20 mouse cellular contexts compared by ENCODE assay signal in genomic region chr11:4881087-4881486, GRCm38 (mm10). TPM values are rescaled to one million over a fixed set of nuclear protein-coding genes. Genes with fewer than 3 reads are reported as not detected.
DNase-seq lines count a peak whose midpoint lies in the region; ATAC-seq and TF ChIP-seq lines count a peak whose summit lies in the region.
"Had no signal": no experiment of that assay in that cellular context is flagged by ENCODE, and none has a peak within 500 bp of the region (broad histone marks: within the 10 kb centered on the region; RNA-seq: fewer than 3 reads in every experiment).

No protein-coding gene starts in this region.

- H3K4me2 ChIP-seq in heart, embryonic 12.5 days, result no peak overlapping the region
- H3K4me2 ChIP-seq in liver, postnatal 0 days (ENCODE audit: low read depth, low read length), result no peak overlapping the region
- H3K4me2 ChIP-seq in liver, embryonic 12.5 days, result no peak overlapping the region
- H3K4me2 ChIP-seq: embryonic facial prominence, embryonic 12.5 days; forebrain, embryonic 13.5 days; forebrain, embryonic 15.5 days had no signal

- WGBS in heart, embryonic 12.5 days, result 79% methylated on average over 4 of the region's 4 CpGs
- 78% methylated on average over 4 of the region's 4 CpGs for WGBS in heart, adult 2 months
- WGBS in liver, postnatal 0 days (ENCODE audit: insufficient replicate concordance), result 73% methylated on average over 4 of the region's 4 CpGs
- 64% methylated on average over 4 of the region's 4 CpGs for WGBS in liver, embryonic 12.5 days (ENCODE audit: insufficient replicate concordance)

- H3K9me3 ChIP-seq in heart, embryonic 12.5 days (replicated peaks), result no peaks in the 10 kb centered on the region
- H3K9me3 ChIP-seq in liver, postnatal 0 days (ENCODE audit: low read length), result no peaks in the 10 kb centered on the region
- H3K9me3 ChIP-seq in liver, embryonic 12.5 days (replicated peaks), result no peaks in the 10 kb centered on the region
- H3K9me3 ChIP-seq: embryonic facial prominence, embryonic 12.5 days; forebrain, embryonic 15.5 days had no signal

- H3K79me2 ChIP-seq in heart, adult 2 months (replicated peaks; ENCODE audit: control insufficient read depth, insufficient read depth, low read length), result no peaks in the 10 kb centered on the region

- intact Hi-C loops in heart, adult 2 months (cut with DNase I), result no loop called here

- H3K36me3 ChIP-seq in heart, embryonic 12.5 days, result peaks cover 25% of the 10 kb centered on the region
- H3K36me3 ChIP-seq in heart, adult 2 months (ENCODE audit: control insufficient read depth, insufficient read depth, low read length), result no peaks in the 10 kb centered on the region
- no peaks in the 10 kb centered on the region; the same call in 1 of the 2 replicates for H3K36me3 ChIP-seq in liver, postnatal 0 days (replicated peaks; ENCODE audit: insufficient read depth, low read length)
- H3K36me3 ChIP-seq in liver, embryonic 12.5 days, result peaks cover 9% of the 10 kb centered on the region

- 0 out of 2 replicates have a peak overlapping the region, but pooled peaks have one; percentile 13 for H3K9ac ChIP-seq in heart, embryonic 12.5 days
- H3K9ac ChIP-seq in heart, adult 2 months (ENCODE audit: low read depth, low read length), result no peak overlapping the region
- no peak overlapping the region for H3K9ac ChIP-seq in liver, postnatal 0 days (replicated peaks)
- no peak overlapping the region for H3K9ac ChIP-seq in liver, embryonic 12.5 days
- H3K9ac ChIP-seq: embryonic facial prominence, embryonic 12.5 days; forebrain, embryonic 13.5 days; forebrain, embryonic 15.5 days; forebrain, postnatal 0 days had no signal

- H3K27ac ChIP-seq in heart, embryonic 12.5 days (ENCODE audit: poor library complexity, severe bottlenecking), result no peak overlapping the region
- H3K27ac ChIP-seq in heart, adult 2 months, result no peak overlapping the region
- H3K27ac ChIP-seq in liver, postnatal 0 days (ENCODE audit: low read depth), result 0 out of 2 replicates have a peak overlapping the region, but pooled peaks have one; percentile 29
- H3K27ac ChIP-seq in liver, embryonic 12.5 days, result no peak overlapping the region
- H3K27ac ChIP-seq: embryonic facial prominence, embryonic 10.5 days; embryonic facial prominence, embryonic 12.5 days; forebrain, embryonic 13.5 days; forebrain, embryonic 15.5 days had no signal

- no peak for TF ChIP-seq EP300 in heart, adult 2 months (IDR thresholded peaks at IDR 0.05; ENCODE audit: insufficient read depth, low read depth, low read length)
- TF ChIP-seq EP300 in liver, postnatal 0 days (IDR thresholded peaks at IDR 0.05; ENCODE audit: low read depth), result no peak

- no peak overlapping the region for H3K4me3 ChIP-seq in heart, embryonic 12.5 days
- no peak overlapping the region for H3K4me3 ChIP-seq in heart, adult 2 months
- H3K4me3 ChIP-seq in liver, postnatal 0 days (ENCODE audit: low read depth, low read length), result no peak overlapping the region
- no peak overlapping the region for H3K4me3 ChIP-seq in liver, embryonic 12.5 days
- H3K4me3 ChIP-seq: embryonic facial prominence, embryonic 10.5 days; embryonic facial prominence, embryonic 12.5 days; forebrain, embryonic 13.5 days; forebrain, embryonic 15.5 days had no signal

- DNase-seq in heart, adult 2 months, result no peak
- DNase-seq in liver, postnatal 0 days, result no peak
- no peak for DNase-seq in left cerebral cortex, adult 11 months (ENCODE audit: low spot score)
- DNase-seq: adrenal gland, adult 8-10 months; adrenal gland, postnatal 14 days; adrenal gland, postnatal 36 days; cerebellum, adult 11-12 months; cerebellum, adult 2 months; cerebellum, adult 9-10 months; cerebellum, postnatal 10 days; cerebellum, postnatal 25 days; forebrain, postnatal 0 days had no signal

- no peak for TF ChIP-seq POLR2A in heart, adult 2 months (IDR thresholded peaks at IDR 0.05; ENCODE audit: insufficient read depth, low read depth, low read length)

- no peak for ATAC-seq in heart, embryonic 12.5 days (ENCODE audit: insufficient number of reproducible peaks, low FRiP score)
- ATAC-seq in liver, postnatal 0 days, result no peak
- no peak for ATAC-seq in liver, embryonic 12.5 days
- ATAC-seq: activated CD4-positive, CD25-positive, alpha-beta regulatory T cell, adult 4 months; forebrain, embryonic 13.5 days; forebrain, embryonic 15.5 days; forebrain, postnatal 0 days; Patski had no signal

- H3K4me1 ChIP-seq in heart, embryonic 12.5 days (replicated peaks), result peaks cover 21% of the 10 kb centered on the region
- no peaks in the 10 kb centered on the region for H3K4me1 ChIP-seq in heart, adult 2 months (ENCODE audit: control insufficient read depth, insufficient read depth, low read length)
- H3K4me1 ChIP-seq in liver, postnatal 0 days (ENCODE audit: insufficient read depth), result peaks cover 8% of the 10 kb centered on the region; the same call in 1 of the 2 replicates
- H3K4me1 ChIP-seq in liver, embryonic 12.5 days, result peaks cover 27% of the 10 kb centered on the region
- H3K4me1 ChIP-seq: embryonic facial prominence, embryonic 12.5 days; forebrain, embryonic 13.5 days; forebrain, embryonic 15.5 days had no signal

- no peak for TF ChIP-seq CTCF in heart, adult 2 months (IDR thresholded peaks at IDR 0.05)
- TF ChIP-seq CTCF in liver, postnatal 0 days (IDR thresholded peaks at IDR 0.05; ENCODE audit: low read depth), result no peak

- no peaks in the 10 kb centered on the region for H3K27me3 ChIP-seq in heart, embryonic 12.5 days (replicated peaks)
- H3K27me3 ChIP-seq in heart, adult 2 months (ENCODE audit: control insufficient read depth, insufficient read depth, low read length), result no peaks in the 10 kb centered on the region
- no peaks in the 10 kb centered on the region for H3K27me3 ChIP-seq in liver, postnatal 0 days (ENCODE audit: insufficient read depth, low read length)
- no peaks in the 10 kb centered on the region for H3K27me3 ChIP-seq in liver, embryonic 12.5 days (replicated peaks)
- H3K27me3 ChIP-seq: embryonic facial prominence, embryonic 12.5 days; forebrain, embryonic 13.5 days; forebrain, embryonic 15.5 days; Patski had no signal

RNA-seq across cellular contexts. Expression of gene Nipsnap1, which starts 7.3 kb away (rescaled TPM):
- 35.8 and 36.1 TPM in 2 replicates for polyA plus RNA-seq in heart, embryonic 12.5 days (2016; fragmentation: Nextera tagmentation; extraction: Ambion mirVana)
- total RNA-seq in heart, adult 2 months (2021), result under 1 TPM; 0.50 to 0.75 TPM
- polyA plus RNA-seq in heart, adult 2 months (2012; rRNA removed), result 1.6 and 3.6 TPM in 2 replicates
- 135 and 136 TPM in 2 replicates for polyA plus RNA-seq in liver, postnatal 0 days (2015; fragmentation: Nextera tagmentation; extraction: Ambion mirVana)
- 68.0 and 76.6 TPM in 2 replicates for polyA plus RNA-seq in liver, embryonic 12.5 days (2016; fragmentation: Nextera tagmentation; extraction: Ambion mirVana)

RNA-seq across cellular contexts. Expression of gene Thoc5, which starts 14.0 kb away (rescaled TPM):
- 28.8 and 29.6 TPM in 2 replicates for polyA plus RNA-seq in heart, embryonic 12.5 days (2016; fragmentation: Nextera tagmentation; extraction: Ambion mirVana)
- 10 to 100 TPM; 16.2 to 16.5 TPM for total RNA-seq in heart, adult 2 months (2021)
- polyA plus RNA-seq in heart, adult 2 months (2012; rRNA removed), result 12.8 and 15.8 TPM in 2 replicates
- polyA plus RNA-seq in liver, postnatal 0 days (2015; fragmentation: Nextera tagmentation; extraction: Ambion mirVana), result 7.8 and 8.3 TPM in 2 replicates
- polyA plus RNA-seq in liver, embryonic 12.5 days (2016; fragmentation: Nextera tagmentation; extraction: Ambion mirVana), result 27.8 and 28.1 TPM in 2 replicates

RNA-seq across cellular contexts. Expression of gene Nf2, which starts 31.8 kb away (rescaled TPM):
- polyA plus RNA-seq in heart, embryonic 12.5 days (2016; fragmentation: Nextera tagmentation; extraction: Ambion mirVana), result 50.7 and 51.7 TPM in 2 replicates
- 10 to 100 TPM; 77.1 to 85.0 TPM for total RNA-seq in heart, adult 2 months (2021)
- 57.1 and 85.2 TPM in 2 replicates for polyA plus RNA-seq in heart, adult 2 months (2012; rRNA removed)
- polyA plus RNA-seq in liver, postnatal 0 days (2015; fragmentation: Nextera tagmentation; extraction: Ambion mirVana), result 5.8 and 7.9 TPM in 2 replicates
- polyA plus RNA-seq in liver, embryonic 12.5 days (2016; fragmentation: Nextera tagmentation; extraction: Ambion mirVana), result 29.5 and 33.0 TPM in 2 replicates
